Mouse (Mus musculus): Measurements from ENCODE around the gene Il13ra1. TPM values are rescaled to one million over a fixed set of nuclear protein-coding genes. Genes with fewer than 3 reads are reported as not detected.

The Il13ra1 gene
- total RNA-seq, 1 experiment from 2014 or later: 100 TPM

- ATAC-seq (replicated peaks; ENCODE audit: insufficient number of reproducible peaks, low FRiP score, low TSS enrichment, poor library complexity, severe bottlenecking): no peak
Measured at GRCm38 (mm10) chrX:36186036-36186435, 74.1 kb downstream of the Il13ra1 start.

GRCm38 (mm10) chrX:36186443-36186842 is 74.5 kb downstream of the Il13ra1 start:
- ATAC-seq (replicated peaks; ENCODE audit: insufficient number of reproducible peaks, low FRiP score, low TSS enrichment, poor library complexity, severe bottlenecking): no peak

GRCm38 (mm10) chrX:36193951-36194350 is 82.0 kb downstream of the Il13ra1 start:
- no peak for ATAC-seq (replicated peaks; ENCODE audit: insufficient number of reproducible peaks, low FRiP score, low TSS enrichment, poor library complexity, severe bottlenecking)

GRCm38 (mm10) chrX:36195736-36196525 is 84.0 kb downstream of the Il13ra1 start, which contains the start of gene Zcchc12:
Gene Zcchc12 (plus strand): TSS chrX:36195904.
- ATAC-seq (replicated peaks; ENCODE audit: insufficient number of reproducible peaks, low FRiP score, low TSS enrichment, poor library complexity, severe bottlenecking): no peak

DNA sequence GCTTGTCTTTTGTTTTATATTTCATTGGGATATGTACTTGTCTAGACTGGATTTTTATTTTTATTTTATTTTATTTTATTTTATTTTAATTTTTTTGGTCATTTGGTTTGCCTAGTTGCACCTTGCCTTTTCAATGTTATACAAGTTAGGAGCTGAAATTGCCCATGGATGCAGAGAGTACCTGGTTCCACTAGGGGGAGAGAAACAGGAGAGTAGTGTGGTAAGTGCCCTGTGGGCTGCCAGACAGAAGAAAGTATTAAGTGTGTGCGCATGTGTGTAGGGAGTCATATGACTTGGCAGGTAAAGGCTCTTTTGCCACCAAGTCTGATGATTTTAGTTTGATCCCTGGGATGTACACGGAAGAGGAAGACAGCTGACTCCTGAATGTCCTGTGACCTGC is 97.6 kb downstream of the Il13ra1 start:
- no peak for ATAC-seq (replicated peaks; ENCODE audit: insufficient number of reproducible peaks, low FRiP score, low TSS enrichment, poor library complexity, severe bottlenecking)

- no peak for ATAC-seq (replicated peaks; ENCODE audit: insufficient number of reproducible peaks, low FRiP score, low TSS enrichment, poor library complexity, severe bottlenecking)
Measured at GRCm38 (mm10) chrX:36211216-36211615, 99.3 kb downstream of the Il13ra1 start.

Other genes with a start within 250 kb of the Il13ra1 start
- gene Dock11, start 223.3 kb upstream of the Il13ra1 start, total RNA-seq (2017): 179 to 261 TPM (median 185 TPM) in 3 replicates
- gene Zcchc12, start 83.8 kb downstream of the Il13ra1 start, total RNA-seq (2017): 0.53 TPM in 1 of 3 replicates, not detected in the others
- 1.7 to 2.6 TPM in 2 of 3 replicates, not detected in the other for gene Lonrf3, start 216.2 kb downstream of the Il13ra1 start, total RNA-seq (2017)